Mouse (Mus musculus) heart, adult 2 months (tissue): Measurements from ENCODE around the gene Mprip.

Experiments
- CTCF ChIP-seq: fragments of 200-600 bp; IDR thresholded peaks from 2 replicates; pipeline ENCODE4 v1.8.1; 2022; ENCODE audit warnings: antibody characterized with exemption, mild to moderate bottlenecking, moderate library complexity
- POLR2A ChIP-seq: fragments of 200-500 bp; IDR thresholded peaks from 2 replicates; pipeline ENCODE4 v1.6.1; 2011; ENCODE audit warnings: mild to moderate bottlenecking, low read depth, low read length, control low read depth; ENCODE audit not compliant: insufficient read depth

DNA sequence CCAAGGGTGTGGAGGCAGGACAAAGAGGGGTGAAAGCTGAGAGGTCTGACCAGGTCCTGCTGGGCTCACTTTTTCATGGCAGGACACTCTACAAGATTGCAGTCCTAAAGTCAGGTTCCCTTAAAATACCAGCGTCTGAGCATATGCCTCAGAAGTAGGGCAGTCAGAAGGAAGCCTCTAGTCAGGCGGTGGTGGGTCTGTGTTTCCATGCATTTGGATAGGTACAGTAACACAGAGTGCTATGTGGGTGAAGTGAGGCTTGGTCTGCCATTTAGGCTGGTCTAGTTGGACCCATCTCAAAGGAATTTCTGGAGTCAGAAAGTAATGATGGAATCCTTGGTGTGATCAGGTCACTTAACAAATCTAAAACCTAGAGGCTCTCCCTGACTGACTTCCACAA is 108.2 kb downstream of the Mprip start:
- no peak for TF ChIP-seq CTCF
- TF ChIP-seq POLR2A, result no peak
